Mouse (Mus musculus): ENCODE results near the gene Cttnbp2.
A peak's percentile ranks its signal among the peaks of the same experiment; 100 is the strongest.

Gene Cttnbp2

DNA sequence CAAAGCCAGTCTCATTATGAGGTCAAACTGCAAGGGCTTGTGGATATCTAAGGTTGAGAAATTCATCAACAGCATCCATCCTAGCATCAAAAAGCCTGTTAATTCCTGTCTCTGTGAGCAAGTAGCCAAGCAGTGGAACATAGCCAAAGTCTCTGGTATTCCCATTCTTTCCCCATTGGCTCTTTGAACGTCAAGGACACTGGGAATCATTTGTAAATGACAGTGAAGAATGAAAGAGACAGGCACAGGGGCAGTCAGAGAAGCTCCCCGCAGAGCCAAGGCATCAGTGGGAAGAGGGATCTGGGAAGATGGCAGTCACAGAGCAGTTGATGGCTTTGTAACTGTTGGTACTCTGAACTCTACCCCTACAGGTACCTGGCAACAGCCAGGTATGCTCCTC is 46.9 kb downstream of the Cttnbp2 start:
- DNase-seq, result no peak

DNA sequence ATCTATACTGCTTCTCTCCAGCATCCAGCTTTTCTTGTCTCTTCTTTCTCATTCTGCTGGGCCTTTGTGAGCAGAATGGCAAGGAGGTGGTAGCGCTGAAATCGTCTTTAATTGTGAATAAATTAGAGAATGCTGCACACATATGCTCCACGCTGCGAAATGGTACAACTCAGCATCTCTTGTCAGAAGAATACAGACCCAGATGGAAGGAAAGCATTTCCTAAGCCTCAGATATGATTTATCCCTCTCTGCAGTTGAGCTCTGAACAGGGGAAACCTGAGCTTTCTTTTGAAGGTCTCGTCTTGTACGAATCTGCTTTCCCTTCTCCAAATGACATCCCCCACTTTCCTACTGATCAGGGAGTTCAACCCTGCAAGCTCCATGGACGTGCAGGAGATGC is 48.4 kb downstream of the Cttnbp2 start:
- DNase-seq, result no peak

DNA sequence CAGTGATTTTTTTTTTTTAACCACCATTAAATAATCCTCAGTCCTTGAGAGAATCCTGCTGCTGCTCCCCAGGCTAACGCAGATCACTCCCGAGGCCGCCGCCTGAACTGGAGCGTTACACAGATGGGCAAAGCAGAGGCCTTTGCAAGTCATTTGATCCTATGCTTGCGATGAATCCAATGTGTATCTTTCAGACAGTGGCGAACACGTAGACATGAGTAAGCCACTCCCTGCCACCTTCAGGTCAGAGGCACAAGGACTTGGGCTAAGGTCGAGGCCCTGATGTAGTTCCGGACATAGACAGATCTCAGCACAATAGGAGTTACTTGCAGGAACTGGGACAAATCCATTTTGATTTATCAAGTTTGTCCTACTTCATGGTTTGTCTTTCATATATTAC is 49.0 kb downstream of the Cttnbp2 start:
- no peak for DNase-seq

DNA sequence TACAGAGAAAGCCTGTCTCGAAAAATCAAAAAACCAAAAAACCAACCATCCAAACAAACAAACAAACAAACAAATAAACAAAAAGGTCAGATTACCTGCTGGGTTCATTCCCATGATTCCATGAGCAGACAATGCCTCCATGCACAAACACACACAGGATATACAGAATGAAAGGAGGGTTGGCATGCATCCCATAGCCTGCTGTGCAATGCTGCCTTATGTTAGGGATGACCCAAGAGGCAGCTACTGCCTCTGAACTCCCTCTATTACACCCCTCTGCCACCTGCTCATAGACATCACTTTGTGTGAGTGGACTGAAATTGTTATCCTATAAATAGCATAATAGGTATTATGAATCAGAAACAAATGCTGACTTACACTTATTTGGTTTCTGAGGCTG is 55.0 kb downstream of the Cttnbp2 start:
- DNase-seq, result no peak

DNA sequence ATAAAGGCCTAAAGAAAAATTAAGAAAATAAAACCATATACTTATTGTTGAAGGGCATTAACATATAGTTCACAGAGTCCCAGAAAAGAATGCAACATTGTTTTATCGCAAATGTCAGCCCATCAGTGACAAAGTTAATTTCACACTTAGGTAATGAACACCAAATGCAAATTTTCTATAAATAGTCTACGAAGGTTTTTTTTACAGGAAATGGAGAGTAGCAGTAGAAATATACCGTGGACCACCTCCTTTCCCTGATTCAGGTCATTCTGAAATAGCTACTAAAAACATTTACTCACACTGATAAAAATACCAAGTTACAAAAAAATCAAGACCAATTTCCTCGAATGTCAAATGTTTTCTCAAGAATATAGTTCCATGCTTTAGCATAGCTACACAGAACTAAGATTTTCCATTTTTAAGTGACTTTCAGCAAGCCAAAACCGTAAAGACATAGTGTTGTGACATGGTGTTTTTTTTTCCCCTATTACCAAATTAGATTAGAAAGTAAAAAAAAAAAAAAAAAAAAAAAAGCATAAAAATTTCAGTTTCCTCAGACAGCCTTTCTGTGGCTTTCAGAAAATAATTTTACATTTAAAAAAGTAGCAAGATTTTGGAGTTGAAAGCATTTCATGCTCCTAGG is 64.0 kb downstream of the Cttnbp2 start:
- DNase-seq, result no peak

DNA sequence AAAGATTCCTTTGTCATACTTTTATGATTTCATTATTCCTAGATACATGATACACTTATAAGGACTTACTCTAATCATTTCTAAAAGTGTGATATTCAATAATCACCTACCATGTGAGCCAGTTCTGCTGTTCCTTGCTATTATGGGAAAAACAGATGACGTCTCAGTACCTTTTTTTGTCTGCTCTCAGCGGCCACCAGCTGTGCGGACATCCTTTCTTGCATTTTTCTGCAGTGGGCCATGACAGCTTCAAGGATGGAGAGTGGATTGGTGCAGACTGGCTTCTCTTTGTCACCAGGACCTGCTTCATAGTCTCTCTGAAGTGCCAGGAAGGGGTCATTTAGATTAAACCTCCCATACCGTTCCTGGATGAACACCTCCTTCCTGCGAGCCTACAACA is 66.6 kb downstream of the Cttnbp2 start:
- DNase-seq, result no peak

DNA sequence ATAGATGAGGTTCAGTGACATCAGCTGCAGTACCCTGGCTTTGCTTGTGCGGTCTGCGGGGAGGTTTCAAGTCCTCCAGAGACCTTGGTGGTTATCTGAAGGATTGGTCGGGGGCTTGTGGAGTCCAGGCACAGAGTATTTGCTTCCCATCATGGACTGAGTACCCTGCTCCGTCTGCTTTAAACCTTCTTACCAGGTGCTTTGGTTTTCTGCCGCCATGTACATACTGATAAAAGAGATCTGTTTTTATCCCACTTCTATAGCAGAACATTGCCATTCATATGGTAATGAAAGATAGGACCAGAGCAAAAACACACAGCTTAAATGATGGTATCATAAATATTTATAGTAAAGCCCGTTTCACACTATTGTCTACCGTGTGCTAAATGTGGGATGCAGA is 67.7 kb downstream of the Cttnbp2 start:
- DNase-seq, result no peak

DNA sequence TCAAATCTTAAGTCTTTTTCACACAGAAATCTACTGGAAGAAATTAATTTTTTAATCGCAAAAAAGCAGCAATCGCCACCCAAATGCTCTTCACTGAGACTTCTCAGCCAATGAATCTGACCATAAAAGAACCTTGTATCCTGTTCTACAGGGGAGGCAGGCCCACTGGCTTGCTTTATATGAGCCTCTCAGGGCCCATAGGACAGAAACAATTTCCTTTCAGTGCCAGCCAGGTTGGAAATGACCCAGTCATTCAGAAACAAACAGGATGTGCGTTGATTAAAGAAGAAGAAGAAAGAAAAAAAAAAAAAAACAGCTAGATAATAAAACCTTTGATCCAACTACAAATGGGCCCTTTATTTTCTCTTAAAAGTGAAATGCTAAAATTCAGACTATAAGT is 68.3 kb downstream of the Cttnbp2 start:
- no peak for DNase-seq

DNA sequence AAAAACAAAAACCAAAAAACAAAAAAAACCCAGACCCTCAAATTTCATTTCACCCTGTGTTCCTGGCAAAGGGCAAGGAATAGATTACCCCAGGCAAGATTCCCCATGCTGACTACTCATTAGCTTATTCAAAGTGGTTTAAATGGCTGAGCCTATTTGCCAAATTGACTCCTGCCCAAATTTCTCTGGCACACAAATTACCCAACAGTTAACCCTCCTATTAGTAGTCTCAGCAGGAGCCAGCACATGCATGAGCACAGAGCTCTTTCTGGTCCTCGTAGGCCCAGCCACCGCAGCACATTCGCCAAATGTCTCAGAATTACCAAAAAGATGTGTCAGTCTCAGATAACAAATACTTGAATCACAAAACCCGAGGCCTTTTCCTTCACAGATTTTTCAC is 68.9 kb downstream of the Cttnbp2 start:
- DNase-seq, result no peak

DNA sequence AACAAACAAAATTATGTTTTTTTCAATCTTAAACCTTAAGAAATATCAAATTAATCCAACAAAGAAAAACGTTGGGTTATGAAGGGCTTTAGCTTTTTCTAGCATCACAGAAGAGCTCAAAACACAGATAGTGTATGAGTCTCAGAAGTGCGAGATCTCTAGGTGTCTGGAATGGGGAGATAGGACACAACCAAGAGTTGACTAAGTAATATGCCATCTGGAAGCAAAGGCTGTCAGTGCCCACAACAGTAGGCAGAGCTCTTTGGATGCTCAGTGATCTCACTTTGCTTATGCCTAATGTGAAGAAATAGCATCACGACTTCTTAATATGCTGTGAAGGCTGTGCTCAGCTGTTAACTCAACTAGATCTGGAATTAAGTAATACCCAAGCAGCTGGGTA is 72.3 kb downstream of the Cttnbp2 start:
- DNase-seq, result no peak

DNA sequence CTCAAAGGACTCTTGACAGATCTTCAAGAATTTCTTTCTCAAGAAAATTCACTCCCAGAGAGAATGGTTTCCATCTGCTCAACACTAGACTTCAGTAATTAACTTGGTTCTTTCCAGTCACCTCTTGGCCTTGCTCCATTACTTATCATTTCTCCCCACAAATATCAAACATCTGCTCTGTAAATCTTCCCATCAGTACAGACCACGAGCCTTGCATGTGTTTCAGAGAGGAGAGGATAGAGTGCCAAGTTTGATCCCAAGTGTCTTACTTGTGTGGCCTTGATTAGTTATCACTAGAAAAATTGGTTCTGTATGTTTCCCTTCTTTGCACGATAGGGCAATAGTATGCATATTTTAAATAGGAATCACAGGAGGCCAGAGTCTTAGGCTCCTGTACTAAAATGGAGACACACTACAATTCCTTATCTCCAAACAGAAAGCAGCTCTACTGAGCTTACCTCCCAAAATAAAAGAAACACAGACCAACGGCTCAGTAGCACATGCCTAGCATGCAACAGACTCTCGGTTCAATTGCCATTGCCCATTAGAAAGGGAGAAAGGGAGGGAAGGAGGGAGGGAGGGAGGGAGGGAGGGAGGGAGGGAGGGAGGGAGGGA is 73.6 kb downstream of the Cttnbp2 start:
- no peak for DNase-seq

DNA sequence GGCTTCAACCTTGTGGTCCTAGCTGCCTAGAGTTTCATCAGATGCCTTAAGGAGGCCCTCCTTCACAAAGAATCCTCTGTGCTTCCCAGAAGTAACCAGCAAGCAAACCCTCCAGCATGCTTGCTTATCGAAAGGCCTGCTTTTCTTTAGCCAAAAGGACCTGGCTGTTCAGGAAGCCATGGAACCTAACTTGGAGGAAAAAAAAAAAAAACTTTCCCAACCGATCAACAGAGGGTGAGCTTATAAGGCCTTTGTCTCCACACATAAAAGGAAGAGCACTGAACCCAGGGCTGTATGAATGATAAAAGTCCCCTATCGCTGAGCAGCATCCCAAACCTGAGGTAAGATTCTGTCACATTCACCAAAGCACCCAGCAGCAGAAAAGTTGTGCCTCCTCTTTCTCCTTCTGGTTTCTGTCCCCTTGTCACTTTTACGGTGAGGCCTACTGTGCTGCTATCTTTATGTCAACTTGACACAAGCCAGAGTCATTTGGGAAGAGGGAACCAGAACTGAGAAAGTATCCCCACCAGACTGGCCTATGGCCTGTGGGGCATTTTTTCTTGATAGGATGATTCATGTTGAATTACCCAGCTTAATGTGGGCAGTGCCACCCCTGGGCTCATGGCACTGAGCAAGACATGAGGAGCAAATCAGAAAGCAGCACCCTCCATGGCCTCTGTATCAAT is 78.4 kb downstream of the Cttnbp2 start:
- no peak for DNase-seq

DNA sequence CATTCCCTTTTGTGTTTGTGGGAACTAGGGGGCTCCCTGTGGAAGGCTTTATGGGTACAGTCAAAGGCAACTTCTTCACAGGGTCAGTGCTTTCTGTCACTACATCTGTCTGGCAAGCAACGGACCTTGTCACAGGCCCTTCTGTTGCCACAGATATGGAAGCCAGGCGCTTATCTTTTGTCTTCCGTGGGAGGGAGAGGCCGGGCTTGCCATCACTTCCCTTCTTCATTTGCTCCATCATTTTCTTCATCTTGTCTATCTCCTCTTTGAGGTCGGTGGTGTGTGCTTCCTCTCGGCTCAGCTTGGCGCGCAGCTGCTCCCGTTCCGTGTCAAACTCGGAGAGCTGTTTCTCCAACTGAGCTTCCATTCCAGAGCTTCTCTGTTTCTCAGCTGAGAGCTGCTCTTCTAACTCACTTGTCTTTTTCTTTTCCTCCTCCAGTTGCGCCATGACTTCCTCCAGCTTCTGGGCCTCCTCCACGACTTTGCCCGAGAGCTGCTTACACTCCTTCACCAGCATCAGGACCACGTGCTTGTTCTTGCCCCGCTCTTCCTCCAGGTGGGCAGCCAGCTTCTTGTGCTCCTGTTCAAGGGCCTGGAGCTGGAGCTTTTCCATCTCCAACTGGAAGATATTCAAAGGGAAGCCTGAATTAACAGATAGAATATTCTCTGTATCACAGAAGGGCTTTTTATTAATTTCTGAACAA is 79.7 kb downstream of the Cttnbp2 start:
- no peak for DNase-seq

DNA sequence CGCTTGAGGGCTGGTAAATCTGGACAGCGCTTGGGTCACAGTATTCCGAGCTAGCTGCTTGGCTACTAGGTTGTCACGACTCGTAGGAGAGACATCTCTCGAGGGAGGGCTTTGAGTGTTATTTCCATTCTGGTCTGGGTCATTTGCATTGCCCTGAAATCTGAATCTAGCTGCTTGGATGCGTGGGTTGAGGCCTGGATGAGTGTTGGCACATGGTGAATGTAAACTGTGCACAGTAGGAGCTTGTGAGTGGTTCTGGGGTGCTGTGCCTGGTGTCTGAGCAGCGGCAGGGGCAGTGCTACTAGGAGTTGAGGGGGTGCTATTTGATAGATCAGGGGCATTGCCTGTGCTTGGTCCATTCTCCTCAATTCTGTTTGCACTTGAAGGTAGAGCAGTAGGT is 80.3 kb downstream of the Cttnbp2 start:
- no peak for DNase-seq

DNA sequence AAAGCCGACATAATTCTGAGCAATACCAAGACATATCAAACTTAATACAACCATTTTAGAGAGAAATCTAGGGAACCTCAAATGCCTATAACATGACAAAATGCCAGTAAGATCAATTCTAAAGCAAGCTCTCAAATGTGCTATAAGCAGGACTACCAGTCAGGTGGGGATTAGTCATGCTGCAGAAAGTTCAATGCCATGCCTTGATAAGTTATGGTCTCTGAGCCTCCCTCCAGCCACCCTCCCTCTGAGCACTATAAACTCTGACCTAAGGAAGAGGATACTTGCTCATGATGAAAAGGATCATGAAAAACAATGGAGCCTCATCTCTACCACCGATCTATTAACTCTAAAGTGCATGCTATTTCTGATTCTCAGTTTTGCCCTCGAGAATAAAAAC is 82.3 kb downstream of the Cttnbp2 start:
- DNase-seq, result no peak

DNA sequence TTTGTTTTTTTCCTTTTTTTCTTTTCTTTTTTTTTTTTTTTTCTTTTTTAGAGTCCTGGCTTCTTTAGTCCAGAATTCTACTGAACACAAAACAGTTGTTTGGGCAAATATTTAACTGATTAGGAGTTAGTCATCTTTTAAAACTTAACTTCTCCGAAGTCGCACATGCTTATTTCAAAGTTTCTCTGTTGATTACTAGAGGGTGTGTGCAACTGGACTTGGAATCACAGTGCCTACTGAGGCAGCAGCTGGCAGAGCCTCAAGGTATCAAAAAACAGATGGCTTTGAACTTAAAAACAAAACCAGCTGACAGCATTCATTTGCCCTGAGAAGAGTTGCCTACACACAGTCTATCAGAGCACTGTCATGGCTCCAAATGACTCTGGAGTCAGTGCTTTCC is 82.8 kb downstream of the Cttnbp2 start:
- DNase-seq, result peak; percentile 30 to 48

DNA sequence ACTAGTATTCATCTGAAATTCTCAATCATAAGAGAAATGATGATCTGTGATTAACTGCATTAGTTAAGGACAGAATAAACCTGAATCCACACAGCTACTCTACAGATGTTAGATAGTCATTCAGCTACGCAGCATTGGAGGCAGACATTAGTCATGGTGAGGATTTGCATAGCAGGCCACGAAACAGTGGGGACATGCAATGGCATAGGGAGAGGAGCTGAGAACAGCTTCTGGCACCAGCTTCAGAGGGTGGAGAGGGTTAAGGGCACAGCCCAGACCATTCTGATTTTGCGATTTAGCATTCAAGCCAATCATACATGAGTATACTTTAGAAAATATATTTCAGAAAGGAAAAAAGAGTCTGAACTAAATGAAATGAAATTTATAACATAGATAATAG is 84.6 kb downstream of the Cttnbp2 start:
- DNase-seq, result no peak

DNA sequence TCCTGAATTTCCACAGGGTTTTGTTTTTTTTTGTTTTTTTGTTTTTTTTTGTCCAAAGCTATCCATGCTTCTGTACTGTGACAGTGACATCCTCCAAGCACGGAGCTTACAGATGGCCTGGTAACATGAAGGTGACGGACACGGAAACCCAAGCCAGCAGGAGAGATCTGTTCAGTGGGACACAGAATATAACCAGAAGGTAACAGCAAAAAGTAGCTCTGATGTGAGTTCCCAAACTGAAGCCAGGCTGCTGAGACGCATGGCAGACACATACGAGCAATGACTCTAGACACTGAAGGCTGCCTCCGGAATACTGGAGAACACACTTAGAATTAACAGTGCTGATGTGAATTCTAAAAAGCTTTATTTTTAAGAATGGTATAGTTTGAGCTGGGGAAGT is 89.8 kb downstream of the Cttnbp2 start:
- no peak for DNase-seq

DNA sequence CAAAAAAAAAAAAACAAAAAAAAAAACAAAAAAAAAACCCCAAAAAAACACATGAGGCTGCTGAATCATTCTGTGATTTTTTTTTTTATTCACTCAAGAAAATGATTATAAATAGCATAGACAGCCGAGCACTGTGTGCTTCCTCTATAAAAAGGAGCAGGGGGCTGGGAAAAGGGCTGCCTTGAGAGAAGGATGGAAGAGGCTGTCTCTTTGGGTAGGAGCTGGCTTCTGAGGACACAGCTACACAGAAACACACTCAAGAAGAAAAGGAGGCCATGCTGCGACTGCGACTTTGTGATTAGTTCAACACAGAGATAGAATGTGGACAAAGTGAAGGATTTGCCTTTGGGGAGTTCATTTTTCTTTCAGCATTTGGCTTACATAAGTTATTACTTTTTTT is 90.3 kb downstream of the Cttnbp2 start:
- DNase-seq, result no peak

DNA sequence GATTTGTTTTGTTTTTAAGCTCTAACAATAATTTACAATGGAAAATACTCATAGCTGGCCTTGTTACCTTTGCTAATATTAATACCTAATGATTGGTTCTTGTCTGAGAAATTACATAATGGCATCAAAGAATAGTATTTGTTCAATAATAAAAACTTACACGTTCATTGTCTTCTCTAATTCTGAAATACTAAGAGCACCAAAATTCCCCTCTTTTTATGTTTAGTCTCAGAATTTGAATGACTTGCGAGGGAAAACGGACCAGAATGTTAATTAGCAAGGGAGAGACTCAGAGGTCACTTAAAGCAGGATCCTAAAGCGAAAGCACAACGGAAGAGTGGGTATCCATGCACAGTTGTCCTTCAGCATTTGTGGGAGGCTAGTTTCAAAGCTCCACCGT is 91.5 kb downstream of the Cttnbp2 start:
- DNase-seq, result no peak

DNA sequence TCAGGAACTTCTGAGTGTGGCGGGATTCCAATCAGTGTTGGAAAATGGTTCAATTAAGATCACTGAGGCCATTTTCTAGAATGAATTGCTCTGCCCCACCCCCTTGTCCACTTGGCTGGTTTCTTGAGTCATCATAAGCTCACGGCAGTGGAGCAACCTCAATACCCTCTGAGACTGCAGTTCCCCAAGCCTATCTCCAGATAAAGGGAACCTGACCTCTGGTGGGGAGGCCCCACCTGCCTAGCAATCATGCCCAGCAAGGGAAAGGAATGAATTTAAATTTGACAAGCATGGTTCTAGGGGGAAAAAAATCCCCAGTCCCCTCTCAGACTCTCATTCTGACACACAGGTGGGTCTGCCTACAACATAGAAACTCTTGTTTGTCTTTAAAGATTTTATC is 93.1 kb downstream of the Cttnbp2 start:
- no peak for DNase-seq

DNA sequence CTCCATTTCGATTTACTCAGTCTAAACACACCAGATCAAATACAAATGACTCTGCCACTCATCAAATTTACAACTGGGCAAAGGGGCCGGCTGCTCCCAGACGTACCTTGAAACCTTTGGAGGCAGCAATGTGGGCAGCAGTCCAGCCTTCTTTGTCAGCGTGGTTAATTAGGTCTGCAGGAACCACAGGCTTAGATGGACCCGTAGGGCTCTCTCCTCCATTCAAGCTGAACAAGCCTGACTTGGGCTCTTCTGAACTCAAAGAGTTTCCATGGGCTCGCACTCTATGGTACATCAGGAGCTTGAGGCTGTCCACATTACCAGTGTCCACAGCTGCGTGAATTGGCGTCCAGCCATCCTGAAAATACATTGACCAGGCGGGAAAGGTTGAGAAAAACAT is 94.0 kb downstream of the Cttnbp2 start:
- peak; percentile 77 to 84 for DNase-seq

DNA sequence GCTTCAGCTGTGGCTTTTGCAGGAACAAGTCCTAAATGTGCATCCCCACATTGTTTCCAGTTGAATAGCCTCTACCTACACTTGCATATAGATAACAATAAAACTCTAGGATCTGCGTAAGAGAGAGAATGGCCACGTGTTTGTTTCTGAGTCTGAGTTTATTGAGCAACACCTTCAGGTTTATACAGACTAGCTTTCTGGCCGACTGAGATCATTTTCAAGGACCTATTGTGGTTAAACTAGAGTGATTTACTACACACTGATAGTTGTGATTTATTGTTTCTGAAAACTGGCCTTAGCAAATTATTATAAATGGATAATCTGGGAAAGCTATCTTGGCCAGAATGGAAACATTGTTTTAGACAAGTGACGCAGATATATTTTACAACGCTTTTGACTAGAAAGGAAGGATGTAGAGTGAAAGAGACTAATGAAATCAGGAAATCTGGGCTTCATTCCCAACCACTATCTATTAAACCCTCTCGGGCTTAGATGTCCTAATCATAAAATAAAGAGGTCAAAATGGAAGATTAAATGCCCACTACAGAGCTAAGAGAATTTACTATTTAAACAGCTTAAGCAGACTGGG is 96.7 kb downstream of the Cttnbp2 start:
- peak in 1 of 2 experiments; percentile 41 for DNase-seq

DNA sequence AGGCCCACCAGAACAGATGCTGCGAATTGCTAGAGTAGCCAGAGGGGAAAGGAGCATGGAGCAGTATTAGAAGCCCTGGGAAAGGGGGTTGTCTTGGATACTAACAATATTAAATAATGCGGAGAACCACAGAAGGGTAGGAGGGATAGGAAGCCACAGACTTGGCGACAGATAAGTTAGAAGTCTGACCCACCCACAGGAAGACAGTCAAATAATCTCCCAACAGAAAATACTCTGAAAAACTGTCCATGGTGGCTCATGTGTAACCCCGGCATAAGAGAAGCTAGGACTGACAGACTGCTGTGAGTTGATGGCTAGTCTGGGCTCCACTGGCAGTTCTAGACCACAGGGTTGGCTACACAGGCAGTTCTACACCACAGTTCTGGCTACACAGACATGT is 98.7 kb downstream of the Cttnbp2 start:
- no peak for DNase-seq
